Mouse (Mus musculus): Measurements from ENCODE around the gene Gdpd5. TPM values are rescaled to one million over a fixed set of nuclear protein-coding genes. Genes with fewer than 3 reads are reported as not detected.

Gene Gdpd5
- polyA plus RNA-seq, 1 experiment from 2014 or later, result 21.4 TPM

- H3K36me3 ChIP-seq (replicated peaks), result peaks cover 36% of the 10 kb centered on the region
These were observed 33.8 kb downstream of the Gdpd5 start for GRCm38 (mm10) chr7:99415045-99415444.

DNA sequence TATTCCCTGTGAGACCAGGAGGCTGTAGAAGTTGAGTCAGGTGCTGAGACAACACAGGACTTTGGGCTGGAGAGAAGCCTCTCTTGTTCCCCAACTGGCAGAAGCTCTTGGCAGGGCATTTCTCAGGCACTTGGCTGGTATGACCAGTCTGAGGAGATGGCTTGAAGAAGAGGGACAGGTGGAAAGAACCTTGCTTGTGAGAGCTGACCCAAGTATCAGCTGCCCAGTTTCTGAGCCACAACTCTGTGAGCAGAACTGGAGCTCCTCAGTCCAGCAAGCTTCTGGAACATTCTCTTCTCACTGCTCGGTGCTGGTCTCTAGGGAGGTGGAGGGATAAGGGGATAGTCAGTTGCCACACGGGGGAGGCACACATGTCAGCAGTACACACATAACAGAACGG lies 38.1 kb downstream of the Gdpd5 start:
- 0 out of 2 replicates have a peak overlapping the region, but pooled peaks have one; percentile 41 for H3K27ac ChIP-seq (replicated peaks)
- peaks cover 15% of the 10 kb centered on the region for H3K36me3 ChIP-seq (replicated peaks)
- no peaks in the 10 kb centered on the region for H3K27me3 ChIP-seq (replicated peaks; ENCODE audit: low read depth, poor library complexity, severe bottlenecking)
- DNase-seq (ENCODE audit: low spot score), result no peak
- H3K4me1 ChIP-seq, result peaks cover 39% of the 10 kb centered on the region
- no peaks in the 10 kb centered on the region for H3K9me3 ChIP-seq
- H3K4me3 ChIP-seq, result no peak overlapping the region
- 69% methylated on average over 3 of the region's 3 CpGs for WGBS

More at GRCm38 (mm10) chr7:99415045-99415444, 33.8 kb downstream of the Gdpd5 start:
- no peak for DNase-seq (ENCODE audit: low spot score)
- 73% methylated on average over 4 of the region's 4 CpGs for WGBS
- no peaks in the 10 kb centered on the region for H3K27me3 ChIP-seq (replicated peaks; ENCODE audit: low read depth, poor library complexity, severe bottlenecking)
- H3K4me1 ChIP-seq, result peaks cover 32% of the 10 kb centered on the region
- peak overlapping the region; percentile 57; the same call in 1 of the 2 replicates for H3K27ac ChIP-seq (replicated peaks)
- H3K4me3 ChIP-seq, result no peak overlapping the region
- H3K9me3 ChIP-seq, result peaks cover 2% of the 10 kb centered on the region; the same call in 1 of the 2 replicates

- Histone ChIP-seq H3K9me3 (no peaks in the 10 kb centered on the region), H3K27ac (replicated peaks) (peak overlapping the region; percentile 15; the same call in 1 of the 2 replicates), H3K27me3 (replicated peaks; ENCODE audit: low read depth, poor library complexity, severe bottlenecking) (no peaks in the 10 kb centered on the region), H3K4me3 (no peak overlapping the region), H3K4me1 (peaks cover 47% of the 10 kb centered on the region), H3K36me3 (replicated peaks) (peaks cover 8% of the 10 kb centered on the region; the same call in 1 of the 2 replicates)
- no peak for DNase-seq (ENCODE audit: low spot score)
- WGBS, result 87% methylated on average over 6 of the region's 6 CpGs
These were observed 39.8 kb downstream of the Gdpd5 start for GRCm38 (mm10) chr7:99421006-99421405.

- DNase-seq (ENCODE audit: low spot score), result peak; percentile 64
- H3K27ac ChIP-seq (replicated peaks), result peak overlapping the region; percentile 76
These were observed 43.4 kb downstream of the Gdpd5 start for GRCm38 (mm10) chr7:99424538-99425155.

GRCm38 (mm10) chr7:99425706-99426105 lies 44.5 kb downstream of the Gdpd5 start:
- H3K9me3 ChIP-seq, result no peaks in the 10 kb centered on the region
- peaks cover 60% of the 10 kb centered on the region for H3K4me1 ChIP-seq
- H3K4me3 ChIP-seq, result no peak overlapping the region
- no peaks in the 10 kb centered on the region for H3K27me3 ChIP-seq (replicated peaks; ENCODE audit: low read depth, poor library complexity, severe bottlenecking)
- peak overlapping the region; percentile 76 for H3K27ac ChIP-seq (replicated peaks)
- no peak for DNase-seq (ENCODE audit: low spot score)
- 0 out of 2 replicates have a peak, but pooled peaks cover 10% of the 10 kb centered on the region for H3K36me3 ChIP-seq (replicated peaks)
- WGBS, result 82% methylated on average over 4 of the region's 4 CpGs

More at GRCm38 (mm10) chr7:99424538-99425155, 43.4 kb downstream of the Gdpd5 start:
- Histone ChIP-seq H3K9me3 (no peaks in the 10 kb centered on the region), H3K4me3 (no peak overlapping the region), H3K36me3 (replicated peaks) (0 out of 2 replicates have a peak, but pooled peaks cover 10% of the 10 kb centered on the region), H3K4me1 (peaks cover 63% of the 10 kb centered on the region), H3K27me3 (replicated peaks; ENCODE audit: low read depth, poor library complexity, severe bottlenecking) (no peaks in the 10 kb centered on the region)
- WGBS, result 24% methylated on average over 8 of the region's 8 CpGs

DNA sequence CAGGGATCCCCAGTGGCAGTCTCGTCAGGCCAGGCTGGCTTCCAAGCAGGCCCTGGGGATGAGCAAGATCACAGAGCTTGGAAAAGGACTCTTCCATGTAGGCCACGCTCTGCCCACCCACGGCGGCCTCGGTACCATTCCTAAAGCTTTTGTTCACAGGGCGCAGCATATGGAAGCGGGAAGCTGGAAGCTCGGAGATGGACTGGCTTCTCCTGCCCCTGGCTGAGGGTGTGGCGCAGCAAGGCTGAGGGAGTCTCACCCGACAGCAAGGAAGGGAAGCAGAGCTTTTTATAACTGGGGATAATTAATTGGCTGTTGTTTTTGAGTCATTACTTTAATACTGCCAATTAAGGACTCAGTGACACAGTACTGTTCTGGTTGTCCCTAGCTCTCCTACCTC lies 45.8 kb downstream of the Gdpd5 start:
- 0 out of 2 replicates have a peak overlapping the region, but pooled peaks have one; percentile 41 for H3K27ac ChIP-seq (replicated peaks)
- WGBS, result 73% methylated on average over 10 of the region's 10 CpGs

DNA sequence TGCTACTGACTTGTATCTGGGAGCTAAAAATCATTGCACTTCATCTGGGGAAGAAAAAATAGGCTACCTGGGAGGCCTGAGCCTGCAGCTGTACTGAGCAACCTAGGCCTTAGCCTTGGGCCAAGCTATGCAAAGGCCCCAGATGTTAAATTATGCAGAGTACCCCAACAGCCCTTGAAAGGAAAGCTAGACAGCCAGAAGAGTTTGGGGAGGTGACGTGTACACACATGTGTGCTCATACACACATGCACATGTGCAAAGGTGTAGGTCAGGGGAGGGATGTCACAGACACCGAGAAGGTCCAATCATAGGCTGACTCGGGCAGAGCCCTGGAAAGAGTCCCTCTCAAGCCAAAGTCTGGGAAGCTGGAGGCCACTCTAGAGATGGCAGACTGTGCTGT lies 46.8 kb downstream of the Gdpd5 start:
- Histone ChIP-seq H3K27me3 (replicated peaks; ENCODE audit: low read depth, poor library complexity, severe bottlenecking) (no peaks in the 10 kb centered on the region), H3K4me1 (peaks cover 62% of the 10 kb centered on the region), H3K36me3 (replicated peaks) (0 out of 2 replicates have a peak, but pooled peaks cover 10% of the 10 kb centered on the region), H3K9me3 (no peaks in the 10 kb centered on the region), H3K4me3 (no peak overlapping the region), H3K27ac (replicated peaks) (no peak overlapping the region)
- no peak for DNase-seq (ENCODE audit: low spot score)
- 86% methylated on average over 3 of the region's 3 CpGs for WGBS

More for the DNA sequence above, 45.8 kb downstream of the Gdpd5 start:
- Histone ChIP-seq H3K9me3 (no peaks in the 10 kb centered on the region), H3K4me1 (peaks cover 55% of the 10 kb centered on the region), H3K36me3 (replicated peaks) (0 out of 2 replicates have a peak, but pooled peaks cover 10% of the 10 kb centered on the region), H3K4me3 (no peak overlapping the region), H3K27me3 (replicated peaks; ENCODE audit: low read depth, poor library complexity, severe bottlenecking) (no peaks in the 10 kb centered on the region)
- DNase-seq (ENCODE audit: low spot score), result no peak

DNA sequence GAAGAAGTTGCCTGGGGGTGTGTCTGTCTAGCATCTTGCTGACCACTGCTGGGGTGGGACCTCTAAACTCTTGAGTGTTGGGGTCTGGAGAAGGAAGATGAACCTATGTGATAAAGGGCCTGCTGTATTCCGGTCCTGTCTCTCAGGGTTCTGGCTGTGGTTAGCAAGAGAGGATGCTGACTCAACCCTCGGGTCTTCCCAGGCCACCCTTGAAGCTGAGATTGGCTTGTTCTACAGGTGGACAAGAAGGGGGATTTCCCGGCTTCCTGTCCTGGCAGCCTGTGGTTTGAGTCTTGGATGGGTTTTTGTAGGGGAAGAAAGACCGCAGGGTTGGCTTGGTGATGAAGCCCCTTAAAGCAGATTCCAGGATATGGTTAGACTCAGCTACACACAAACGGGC lies 47.6 kb downstream of the Gdpd5 start:
- 88% methylated on average over 5 of the region's 5 CpGs for WGBS
- Histone ChIP-seq H3K9me3 (no peaks in the 10 kb centered on the region), H3K4me3 (no peak overlapping the region), H3K27me3 (replicated peaks; ENCODE audit: low read depth, poor library complexity, severe bottlenecking) (no peaks in the 10 kb centered on the region; the same call in 1 of the 2 replicates), H3K27ac (replicated peaks) (no peak overlapping the region), H3K4me1 (peaks cover 62% of the 10 kb centered on the region), H3K36me3 (replicated peaks) (0 out of 2 replicates have a peak, but pooled peaks cover 10% of the 10 kb centered on the region)
- no peak for DNase-seq (ENCODE audit: low spot score)

GRCm38 (mm10) chr7:99429786-99430185 lies 48.6 kb downstream of the Gdpd5 start:
- peaks cover 62% of the 10 kb centered on the region for H3K4me1 ChIP-seq
- DNase-seq (ENCODE audit: low spot score), result no peak
- no peaks in the 10 kb centered on the region; the same call in 1 of the 2 replicates for H3K27me3 ChIP-seq (replicated peaks; ENCODE audit: low read depth, poor library complexity, severe bottlenecking)
- H3K27ac ChIP-seq (replicated peaks), result no peak overlapping the region
- WGBS, result 32% methylated on average over 6 of the region's 6 CpGs
- H3K36me3 ChIP-seq (replicated peaks), result 0 out of 2 replicates have a peak, but pooled peaks cover 12% of the 10 kb centered on the region
- H3K9me3 ChIP-seq, result no peaks in the 10 kb centered on the region
- no peak overlapping the region for H3K4me3 ChIP-seq

- WGBS, result 70% methylated on average over 11 of the region's 11 CpGs
- no peak overlapping the region for H3K27ac ChIP-seq (replicated peaks)
- H3K4me1 ChIP-seq, result peaks cover 62% of the 10 kb centered on the region
These were observed 49.0 kb downstream of the Gdpd5 start for GRCm38 (mm10) chr7:99430246-99430645.

GRCm38 (mm10) chr7:99432248-99432647 lies 51.0 kb downstream of the Gdpd5 start:
- Histone ChIP-seq H3K27me3 (replicated peaks; ENCODE audit: low read depth, poor library complexity, severe bottlenecking) (no peaks in the 10 kb centered on the region; the same call in 1 of the 2 replicates), H3K4me1 (peaks cover 65% of the 10 kb centered on the region), H3K36me3 (replicated peaks) (0 out of 2 replicates have a peak, but pooled peaks cover 3% of the 10 kb centered on the region), H3K4me3 (no peak overlapping the region), H3K27ac (replicated peaks) (0 out of 2 replicates have a peak overlapping the region, but pooled peaks have one; percentile 35), H3K9me3 (no peaks in the 10 kb centered on the region)
- no peak for DNase-seq (ENCODE audit: low spot score)
- WGBS, result 67% methylated on average over 14 of the region's 14 CpGs

More at GRCm38 (mm10) chr7:99430246-99430645, 49.0 kb downstream of the Gdpd5 start:
- no peak overlapping the region for H3K4me3 ChIP-seq
- H3K27me3 ChIP-seq (replicated peaks; ENCODE audit: low read depth, poor library complexity, severe bottlenecking), result no peaks in the 10 kb centered on the region; the same call in 1 of the 2 replicates
- no peaks in the 10 kb centered on the region for H3K9me3 ChIP-seq
- H3K36me3 ChIP-seq (replicated peaks), result 0 out of 2 replicates have a peak, but pooled peaks cover 11% of the 10 kb centered on the region
- no peak for DNase-seq (ENCODE audit: low spot score)

DNA sequence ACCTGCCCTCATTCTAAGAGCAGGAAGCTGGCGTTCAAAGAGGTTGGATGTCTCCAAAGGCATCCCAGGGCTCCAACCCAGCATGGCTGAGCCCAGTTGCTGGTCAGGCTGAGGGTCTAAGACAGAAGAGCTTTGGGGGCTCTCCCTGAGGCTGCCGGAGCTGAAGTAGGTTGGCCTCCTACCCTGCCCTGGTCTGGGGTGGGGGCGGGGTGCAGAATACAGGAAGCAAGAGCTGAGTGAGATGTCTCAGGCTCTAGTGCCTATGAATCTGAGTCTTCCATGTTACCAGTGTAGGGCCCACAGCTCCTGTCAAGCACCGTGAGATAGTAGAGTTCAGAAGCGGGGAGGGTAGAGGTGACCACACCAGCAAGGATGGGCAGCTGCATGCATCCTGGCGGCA lies 51.6 kb downstream of the Gdpd5 start:
- Histone ChIP-seq H3K27me3 (replicated peaks; ENCODE audit: low read depth, poor library complexity, severe bottlenecking) (no peaks in the 10 kb centered on the region; the same call in 1 of the 2 replicates), H3K9me3 (no peaks in the 10 kb centered on the region), H3K36me3 (replicated peaks) (peaks cover 3% of the 10 kb centered on the region; the same call in 1 of the 2 replicates), H3K4me3 (no peak overlapping the region), H3K27ac (replicated peaks) (peak overlapping the region; percentile 35; the same call in 1 of the 2 replicates), H3K4me1 (peaks cover 69% of the 10 kb centered on the region)
- no peak for DNase-seq (ENCODE audit: low spot score)
- 85% methylated on average over 6 of the region's 6 CpGs for whole genome bisulfite sequencing

Data from embryonic facial prominence, embryonic 10.5 days (tissue).